Mouse (Mus musculus) stomach, postnatal 0 days (tissue): ENCODE data around the gene Naif1. TPM values are rescaled to one million over a fixed set of nuclear protein-coding genes. Genes with fewer than 3 reads are reported as not detected.

ENCODE experiments used
- ATAC-seq: fragments of 200-750 bp; cut with Nextera tagmentation; 2 replicates; pipeline ENCODE4 v1.8.0; 2017; ENCODE audit not compliant: low FRiP score, low TSS enrichment
- DNase-seq: peaks from one replicate; pipeline ENCODE4 v3.0.0-alpha.2; 2016; ENCODE audit warnings: low spot score
- H3K27ac ChIP-seq: fragments of 300-500 bp; sonication (generic); replicated peaks from 2 replicates; pipeline ENCODE4 v1.5.1; 2014; ENCODE audit warnings: mild to moderate bottlenecking, control low read depth
- H3K27me3 ChIP-seq: fragments of 300-500 bp; sonication (generic); 2 replicates; pipeline ENCODE4 v1.6.1; 2014; ENCODE audit warnings: low read length; ENCODE audit not compliant: control insufficient read depth, insufficient read depth
- H3K36me3 ChIP-seq: fragments of 300-500 bp; sonication (generic); 2 replicates; pipeline ENCODE4 v1.6.1; 2014; ENCODE audit warnings: low read length, mixed read lengths; ENCODE audit not compliant: control insufficient read depth, insufficient read depth
- H3K4me1 ChIP-seq: fragments of 300-500 bp; sonication (generic); replicated peaks from 2 replicates; pipeline ENCODE4 v1.6.1; 2014; ENCODE audit warnings: antibody characterized with exemption; ENCODE audit not compliant: control insufficient read depth, insufficient read depth
- H3K4me2 ChIP-seq: fragments of 300-500 bp; sonication (generic); replicated peaks from 2 replicates; pipeline ENCODE4 v1.6.1; 2014; ENCODE audit warnings: low read depth, mild to moderate bottlenecking, control low read depth, moderate library complexity
- H3K4me3 ChIP-seq: fragments of 300-500 bp; sonication (generic); 2 replicates; pipeline ENCODE4 v1.5.1; 2014; ENCODE audit warnings: low read depth, low read length, control low read depth
- H3K9ac ChIP-seq: fragments of 300-500 bp; sonication (generic); 2 replicates; pipeline ENCODE4 v1.6.1; 2014; ENCODE audit warnings: mild to moderate bottlenecking, low read length, control low read depth, mixed read lengths
- H3K9me3 ChIP-seq: fragments of 300-500 bp; sonication (generic); 2 replicates; pipeline ENCODE4 v1.6.1; 2016; ENCODE audit warnings: low read length; ENCODE audit not compliant: control insufficient read depth
- CTCF ChIP-seq: IDR thresholded peaks from 2 replicates; pipeline ENCODE4 v1.5.1; 2016; ENCODE audit warnings: antibody characterized with exemption, low read depth, mild to moderate bottlenecking, moderate library complexity
- EP300 ChIP-seq: optimal IDR thresholded peaks from 2 replicates; pipeline ENCODE3; 2016; ENCODE audit warnings: antibody characterized with exemption
- WGBS: fragments of 180-500 bp; shearing (Covaris S2); extraction: QIAGEN DNeasy Blood & Tissue Kit; methylation state at CpG from one replicate; pipeline ENCODE4 v1.1.7; 2014; 5-methylcytosine and 5-hydroxymethylcytosine counted together
- polyA plus RNA-seq: library from polyadenylated mRNA; unstranded; fragments of >200 nt; fragmentation: Nextera tagmentation; extraction: Ambion mirVana; gene quantifications from 2 replicates; pipeline ENCODE4 v1.2.1, GENCODE M21; 2015

Naif1 gene
- polyA plus RNA-seq, 1 experiment from 2014 or later: 2.6 TPM

GRCm38 (mm10) chr2:32450881-32451844, 906 bp downstream of the Naif1 start, which contains the start of gene Slc25a25:
TSS of gene Slc25a25 (minus strand) at chr2:32451445.
- ATAC-seq: peak; percentile 87

DNA sequence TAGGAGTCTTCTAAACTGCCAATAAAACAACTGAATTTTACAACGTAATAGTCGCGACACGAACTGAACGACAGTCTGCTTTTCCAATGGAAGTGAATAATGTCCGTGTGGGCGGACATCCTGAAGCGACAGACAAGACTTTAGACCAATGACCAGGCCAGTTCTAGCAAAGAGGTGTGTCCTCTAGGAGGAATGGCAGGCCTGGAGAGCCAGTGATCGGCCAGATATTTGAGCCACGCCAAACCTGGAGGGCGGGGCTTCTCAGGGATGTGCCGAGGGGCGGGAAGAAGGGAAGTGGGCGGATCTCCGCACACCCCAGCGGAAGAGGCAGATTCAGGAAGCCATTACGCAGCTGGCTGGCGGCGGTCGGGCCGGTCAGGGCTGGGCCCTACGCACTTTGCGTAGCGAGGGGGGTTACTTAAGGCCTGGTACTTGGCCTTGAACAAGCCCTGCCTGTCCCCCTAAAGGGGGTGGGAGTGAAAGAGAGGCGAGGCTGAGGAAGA, 1.7 kb downstream of the Naif1 start:
- peak; percentile 96 for ATAC-seq
- Histone ChIP-seq H3K4me2 (peak overlapping the region; percentile 60), H3K36me3 (peaks cover 6% of the 10 kb centered on the region; the same call in 1 of the 2 replicates), H3K27ac (peak overlapping the region; percentile 94), H3K4me1 (peaks cover 7% of the 10 kb centered on the region), H3K27me3 (no peaks in the 10 kb centered on the region), H3K9ac (peak overlapping the region; percentile 55), H3K9me3 (no peaks in the 10 kb centered on the region), H3K4me3 (peak overlapping the region; percentile 86)
- no peak for TF ChIP-seq EP300
- TF ChIP-seq CTCF: no peak
- DNase-seq: peak; percentile 99
- 0% methylated on average over 25 of the region's 25 CpGs for WGBS

More at GRCm38 (mm10) chr2:32450881-32451844, 906 bp downstream of the Naif1 start, which contains the start of gene Slc25a25:
- peaks cover 4% of the 10 kb centered on the region; the same call in 1 of the 2 replicates for H3K36me3 ChIP-seq
- H3K9ac ChIP-seq: peak within 1 kb of the TSS; percentile 88
- H3K27ac ChIP-seq: peak within 1 kb of the TSS; percentile 94
- peak; percentile 98 for DNase-seq
- no peaks in the 10 kb centered on the region for H3K9me3 ChIP-seq
- WGBS: under 1% methylated on average over 103 of the region's 103 CpGs
- no peak for TF ChIP-seq EP300
- 0 out of 2 replicates have a peak, but pooled peaks have one; percentile 4 for TF ChIP-seq CTCF
- peak within 1 kb of the TSS; percentile 86 for H3K4me3 ChIP-seq
- no peaks in the 10 kb centered on the region for H3K27me3 ChIP-seq
- H3K4me1 ChIP-seq: peaks cover 7% of the 10 kb centered on the region
- peak within 1 kb of the TSS; percentile 80 for H3K4me2 ChIP-seq

DNA sequence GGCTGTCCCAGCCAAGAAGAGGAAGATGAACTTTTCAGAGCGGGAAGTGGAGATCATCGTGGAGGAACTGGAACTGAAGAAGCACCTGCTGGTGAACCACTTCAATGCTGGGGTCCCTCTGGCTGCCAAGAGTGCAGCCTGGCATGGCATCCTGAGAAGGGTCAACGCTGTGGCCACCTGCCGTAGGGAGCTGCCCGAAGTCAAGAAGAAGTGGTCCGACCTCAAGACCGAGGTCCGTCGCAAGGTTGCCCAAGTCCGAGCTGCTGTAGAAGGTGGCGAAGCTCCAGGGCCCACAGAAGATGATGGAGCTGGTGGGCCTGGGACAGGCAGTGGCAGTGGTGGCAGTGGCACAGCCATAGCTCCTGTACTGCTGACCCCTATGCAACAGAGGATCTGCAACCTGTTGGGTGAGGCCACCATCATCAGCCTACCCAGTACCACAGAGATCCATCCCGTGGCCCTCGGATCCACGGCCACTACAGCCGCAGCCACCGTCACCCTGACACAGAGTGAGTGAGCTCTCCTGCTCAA, 2.2 kb downstream of the Naif1 start:
- no peak for ATAC-seq
- 91% methylated on average over 16 of the region's 16 CpGs for WGBS
- peak overlapping the region; percentile 29 for H3K4me3 ChIP-seq
- peak overlapping the region; percentile 55 for H3K9ac ChIP-seq
- TF ChIP-seq EP300 (no peak), CTCF (peak; percentile 11; the same call in 1 of the 2 replicates)
- H3K36me3 ChIP-seq: peaks cover 6% of the 10 kb centered on the region; the same call in 1 of the 2 replicates
- H3K9me3 ChIP-seq: no peaks in the 10 kb centered on the region
- peak overlapping the region; percentile 52 for H3K4me2 ChIP-seq
- no peaks in the 10 kb centered on the region for H3K27me3 ChIP-seq
- peak overlapping the region; percentile 77 for H3K27ac ChIP-seq
- no peak for DNase-seq
- peaks cover 7% of the 10 kb centered on the region for H3K4me1 ChIP-seq

DNA sequence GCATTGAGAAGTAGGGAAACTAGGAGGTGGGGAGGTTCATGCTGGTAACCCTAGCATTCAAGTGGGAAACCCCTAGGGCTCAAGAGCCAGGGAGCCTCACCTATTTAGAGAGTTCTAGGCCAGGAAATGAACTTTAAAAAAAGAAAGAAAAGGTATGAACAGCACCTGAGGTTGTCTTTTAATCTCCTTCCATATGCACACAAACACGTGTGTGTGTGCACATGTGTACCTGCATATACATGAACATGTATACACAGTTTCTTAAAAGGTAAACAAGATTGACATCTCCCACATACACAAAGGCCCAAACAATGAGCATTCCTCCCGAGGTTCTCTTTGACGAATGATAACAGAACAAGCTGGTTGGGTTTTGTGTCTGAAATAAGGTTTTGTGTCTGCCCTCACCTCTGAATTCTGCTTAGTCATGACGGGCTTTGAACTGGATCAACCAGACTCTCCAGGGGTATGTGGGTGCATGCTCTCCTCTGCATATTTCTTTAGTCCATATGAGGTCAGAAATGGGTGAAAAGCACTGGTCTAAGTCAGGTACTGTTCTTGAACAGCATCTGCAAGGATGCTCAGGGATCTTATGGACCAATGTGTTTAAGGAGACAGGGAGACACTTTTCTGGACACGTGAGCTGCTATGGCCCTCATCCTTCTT, 3.5 kb downstream of the Naif1 start:
- Histone ChIP-seq H3K4me3 (no peak overlapping the region), H3K4me2 (no peak overlapping the region), H3K9me3 (no peaks in the 10 kb centered on the region), H3K4me1 (peaks cover 7% of the 10 kb centered on the region), H3K9ac (no peak overlapping the region), H3K36me3 (peaks cover 6% of the 10 kb centered on the region; the same call in 1 of the 2 replicates), H3K27me3 (no peaks in the 10 kb centered on the region), H3K27ac (0 out of 2 replicates have a peak overlapping the region, but pooled peaks have one; percentile 18)
- ATAC-seq: no peak
- WGBS: 51% methylated on average over 5 of the region's 5 CpGs
- TF ChIP-seq CTCF (no peak), EP300 (no peak)
- no peak for DNase-seq

DNA sequence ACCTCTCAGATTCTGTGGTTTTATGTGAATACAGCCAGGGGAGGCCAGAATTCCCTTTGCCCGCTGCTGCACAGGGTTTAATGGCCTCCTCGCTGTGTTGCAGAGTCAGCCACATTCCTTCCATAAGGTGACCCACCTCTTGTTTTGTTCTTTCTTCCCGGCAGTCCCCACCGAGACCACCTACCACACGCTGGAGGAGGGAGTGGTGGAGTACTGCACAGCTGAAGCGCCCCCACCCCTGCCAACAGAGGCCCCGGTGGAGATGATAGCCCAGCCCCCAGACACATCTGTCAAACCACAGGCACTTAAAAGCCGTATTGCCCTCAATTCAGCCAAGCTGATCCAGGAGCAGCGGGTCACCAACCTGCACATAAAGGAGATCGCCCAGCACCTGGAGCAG, 4.4 kb downstream of the Naif1 start:
- DNase-seq (no peak), ATAC-seq (no peak)
- Histone ChIP-seq H3K4me3 (no peak overlapping the region), H3K9me3 (no peaks in the 10 kb centered on the region), H3K36me3 (peaks cover 6% of the 10 kb centered on the region; the same call in 1 of the 2 replicates), H3K27me3 (no peaks in the 10 kb centered on the region), H3K27ac (no peak overlapping the region), H3K4me1 (peaks cover 7% of the 10 kb centered on the region), H3K4me2 (no peak overlapping the region), H3K9ac (no peak overlapping the region)
- WGBS: 82% methylated on average over 10 of the region's 10 CpGs
- no peak for TF ChIP-seq EP300
- no peak for TF ChIP-seq CTCF
